Mouse (Mus musculus): ENCODE results near the gene Ppp2r2c.

DNA sequence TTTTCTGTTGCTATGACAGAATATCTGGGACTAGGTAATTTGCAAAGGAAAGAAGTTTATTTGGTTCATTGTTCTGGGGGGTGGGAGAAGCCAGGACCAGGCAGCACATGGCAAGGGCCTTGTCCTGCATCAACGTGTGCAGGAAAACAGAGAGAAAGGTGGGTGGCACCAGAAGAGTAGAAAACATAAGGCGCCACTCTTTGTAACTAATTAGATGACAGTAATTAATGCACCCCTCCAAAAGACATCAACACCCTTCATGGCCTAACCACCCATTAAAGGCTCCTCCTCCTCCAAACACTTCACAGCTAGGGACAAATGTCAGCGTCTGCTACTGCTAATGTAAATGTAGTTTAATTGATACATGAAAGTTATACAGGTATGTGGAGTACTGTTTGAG is 121.9 kb downstream of the Ppp2r2c start:
- TF ChIP-seq CTCF (IDR thresholded peaks at IDR 0.05; ENCODE audit: low read depth, low read length) = no peak
- no peak for TF ChIP-seq POLR2AphosphoS5 (IDR thresholded peaks at IDR 0.05; ENCODE audit: insufficient replicate concordance, low read depth, low read length)
